Mouse (Mus musculus): Measurements from ENCODE around the gene 1700028K03Rik. TPM values are rescaled to one million over a fixed set of nuclear protein-coding genes. Genes with fewer than 3 reads are reported as not detected.

Gene 1700028K03Rik
- polyA plus RNA-seq, 1 experiment from 2014 or later = 0.02 TPM

DNA sequence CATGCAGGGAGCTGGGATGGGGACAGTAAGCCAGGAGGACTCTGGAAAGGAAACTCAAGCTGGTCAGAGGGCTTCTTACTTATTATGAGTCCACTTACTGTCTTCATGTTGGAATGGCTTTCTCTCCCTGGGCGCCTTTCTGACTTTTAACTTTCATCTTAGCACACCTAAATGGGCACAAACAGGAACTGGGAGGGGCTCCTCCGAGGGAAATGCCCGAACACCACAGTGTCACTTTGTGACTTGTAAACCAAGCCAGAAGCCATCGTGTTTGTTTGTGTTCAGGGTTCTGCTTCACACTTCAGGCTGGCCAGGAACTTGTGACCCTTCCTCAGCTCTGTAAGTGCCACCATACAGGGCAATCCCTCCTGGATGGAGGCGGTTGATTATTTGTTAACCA, 19.8 kb downstream of the 1700028K03Rik start:
- H3K27ac ChIP-seq (replicated peaks) = no peak overlapping the region

GRCm38 (mm10) chr5:107556969-107557368, 22.5 kb downstream of the 1700028K03Rik start:
- Histone ChIP-seq H3K9me3 (no peaks in the 10 kb centered on the region), H3K4me3 (no peak overlapping the region), H3K36me3 (replicated peaks) (peaks cover 81% of the 10 kb centered on the region), H3K27me3 (replicated peaks; ENCODE audit: low read depth, poor library complexity, severe bottlenecking) (no peaks in the 10 kb centered on the region), H3K27ac (replicated peaks) (no peak overlapping the region), H3K4me1 (no peaks in the 10 kb centered on the region)
- WGBS = 80% methylated on average over 3 of the region's 3 CpGs
- no peak for DNase-seq (ENCODE audit: low spot score)

More for the DNA sequence above, 19.8 kb downstream of the 1700028K03Rik start:
- H3K9me3 ChIP-seq = no peaks in the 10 kb centered on the region
- H3K27me3 ChIP-seq (replicated peaks; ENCODE audit: low read depth, poor library complexity, severe bottlenecking) = no peaks in the 10 kb centered on the region
- no peak for DNase-seq (ENCODE audit: low spot score)
- peaks cover 73% of the 10 kb centered on the region for H3K36me3 ChIP-seq (replicated peaks)
- no peaks in the 10 kb centered on the region for H3K4me1 ChIP-seq
- WGBS = 88% methylated on average over 5 of the region's 5 CpGs
- no peak overlapping the region for H3K4me3 ChIP-seq

DNA sequence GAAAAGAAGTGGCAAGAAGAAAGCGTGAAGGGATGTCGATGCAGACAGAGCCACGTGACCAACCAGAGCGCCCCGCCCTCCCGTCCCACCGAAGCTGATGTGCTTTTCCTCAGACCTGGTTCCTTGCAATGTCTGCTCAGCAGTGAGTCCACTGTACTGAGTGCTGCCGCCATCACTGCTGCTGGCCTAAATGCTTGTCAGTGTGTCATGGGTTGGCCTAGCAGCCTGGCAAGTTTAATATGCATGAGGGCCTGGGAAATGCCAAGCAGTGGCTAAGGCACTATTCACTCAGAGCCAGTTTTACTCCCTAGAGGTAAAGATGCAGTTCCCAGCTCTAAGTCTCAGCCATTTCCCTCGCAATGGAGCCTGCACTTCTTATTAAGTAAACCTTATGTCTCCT, 34.6 kb downstream of the 1700028K03Rik start:
- Histone ChIP-seq H3K4me1 (no peaks in the 10 kb centered on the region), H3K9me3 (no peaks in the 10 kb centered on the region), H3K27ac (replicated peaks) (no peak overlapping the region), H3K27me3 (replicated peaks; ENCODE audit: low read depth, poor library complexity, severe bottlenecking) (no peaks in the 10 kb centered on the region), H3K36me3 (replicated peaks) (peaks cover 71% of the 10 kb centered on the region), H3K4me3 (no peak overlapping the region)
- DNase-seq (ENCODE audit: low spot score) = no peak
- WGBS = 97% methylated on average over 9 of the region's 9 CpGs

- peak within 1 kb of the TSS; percentile 89 for H3K27ac ChIP-seq (replicated peaks)
- H3K4me1 ChIP-seq = peaks cover 10% of the 10 kb centered on the region; the same call in 1 of the 2 replicates
- H3K27me3 ChIP-seq (replicated peaks; ENCODE audit: low read depth, poor library complexity, severe bottlenecking) = no peaks in the 10 kb centered on the region
- H3K9me3 ChIP-seq = no peaks in the 10 kb centered on the region
- WGBS = 1% methylated on average over 64 of the region's 64 CpGs
- H3K4me3 ChIP-seq = peak within 1 kb of the TSS; percentile 67
- peaks cover 25% of the 10 kb centered on the region for H3K36me3 ChIP-seq (replicated peaks)
- peak; percentile 94 for DNase-seq (ENCODE audit: low spot score)
Measured at GRCm38 (mm10) chr5:107597301-107598077, 63.0 kb downstream of the 1700028K03Rik start, which contains the start of the genes Rpap2 and Glmn. Rpap2 (plus strand) TSS chr5:107597373. Glmn (minus strand) TSS chr5:107597888.

DNA sequence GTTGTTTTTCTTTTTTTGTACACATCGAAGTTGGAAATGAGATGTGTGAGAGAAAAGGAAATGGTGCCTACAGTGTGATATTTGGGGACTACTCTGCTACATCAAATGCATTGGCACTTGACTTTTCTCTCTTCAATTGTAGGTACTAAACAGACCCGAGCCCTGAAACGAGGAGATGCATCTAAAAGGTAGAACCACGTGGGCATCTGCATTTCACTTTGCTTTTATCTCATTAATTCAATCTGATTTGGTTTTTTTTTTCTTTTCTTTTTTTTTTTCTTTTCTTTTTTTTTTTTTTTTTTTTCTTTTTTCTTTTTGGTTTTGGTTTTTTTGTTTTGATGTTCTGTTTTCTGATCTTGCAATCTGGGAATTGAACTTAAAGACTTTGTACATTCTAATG, 63.9 kb downstream of the 1700028K03Rik start:
- 26% methylated on average over 4 of the region's 4 CpGs for WGBS
- Histone ChIP-seq H3K9me3 (no peaks in the 10 kb centered on the region), H3K27ac (replicated peaks) (peak overlapping the region; percentile 89; the same call in 1 of the 2 replicates), H3K4me3 (peak overlapping the region; percentile 67), H3K36me3 (replicated peaks) (peaks cover 25% of the 10 kb centered on the region), H3K4me1 (peaks cover 10% of the 10 kb centered on the region; the same call in 1 of the 2 replicates), H3K27me3 (replicated peaks; ENCODE audit: low read depth, poor library complexity, severe bottlenecking) (no peaks in the 10 kb centered on the region)
- DNase-seq (ENCODE audit: low spot score) = no peak

Other genes starting within 250 kb of the 1700028K03Rik start
- gene Tgfbr3, start 245.1 kb upstream of the 1700028K03Rik start, polyA plus RNA-seq (2016; fragmentation: Nextera tagmentation; extraction: Ambion mirVana) = 9.4 and 9.8 TPM in 2 replicates
- gene Brdt, start 203.6 kb upstream of the 1700028K03Rik start, polyA plus RNA-seq (2016; fragmentation: Nextera tagmentation; extraction: Ambion mirVana) = 1.3 and 1.6 TPM in 2 replicates
- gene Ephx4, start 132.0 kb upstream of the 1700028K03Rik start, polyA plus RNA-seq (2016; fragmentation: Nextera tagmentation; extraction: Ambion mirVana) = 0.43 and 0.76 TPM in 2 replicates
- not detected in 2 replicates for gene Lpcat2b, start 103.2 kb upstream of the 1700028K03Rik start, polyA plus RNA-seq (2016; fragmentation: Nextera tagmentation; extraction: Ambion mirVana)
- gene Btbd8, start 96.7 kb upstream of the 1700028K03Rik start, polyA plus RNA-seq (2016; fragmentation: Nextera tagmentation; extraction: Ambion mirVana) = 4.5 and 4.9 TPM in 2 replicates
- 0.38 and 0.42 TPM in 2 replicates for gene Gm42669, start 27.1 kb upstream of the 1700028K03Rik start, polyA plus RNA-seq (2016; fragmentation: Nextera tagmentation; extraction: Ambion mirVana)
- 20.0 and 21.8 TPM in 2 replicates for gene Rpap2, start 62.7 kb downstream of the 1700028K03Rik start, polyA plus RNA-seq (2016; fragmentation: Nextera tagmentation; extraction: Ambion mirVana)
- 40.1 and 40.5 TPM in 2 replicates for gene Glmn, start 63.2 kb downstream of the 1700028K03Rik start, polyA plus RNA-seq (2016; fragmentation: Nextera tagmentation; extraction: Ambion mirVana)
- gene Gfi1, start 191.3 kb downstream of the 1700028K03Rik start, polyA plus RNA-seq (2016; fragmentation: Nextera tagmentation; extraction: Ambion mirVana) = 0.05 TPM in 1 of 2 replicates, not detected in the other

Data from embryonic facial prominence, embryonic 10.5 days (tissue).